Mouse (Mus musculus): Measurements from ENCODE around the gene Tlr5. TPM values are rescaled to one million over a fixed set of nuclear protein-coding genes. Genes with fewer than 3 reads are reported as not detected.

The Tlr5 gene
- 0.89 and 1.0 TPM in 2 replicates for polyA plus RNA-seq (2015; fragmentation: Nextera tagmentation; extraction: Ambion mirVana)

GRCm38 (mm10) chr1:182954287-182955046 lies at the start of gene Tlr5:
Gene Tlr5 (plus strand): TSS chr1:182954788.
- Histone ChIP-seq H3K27ac (replicated peaks) (no peak within 1 kb of the TSS), H3K4me3 (replicated peaks) (peak within 1 kb of the TSS; percentile 46), H3K4me1 (replicated peaks) (peaks cover 41% of the 10 kb centered on the region), H3K9me3 (replicated peaks) (no peaks in the 10 kb centered on the region), H3K4me2 (peak within 1 kb of the TSS; percentile 64), H3K36me3 (replicated peaks) (no peaks in the 10 kb centered on the region), H3K27me3 (peaks cover 18% of the 10 kb centered on the region), H3K9ac (peak within 1 kb of the TSS; percentile 26; the same call in 1 of the 2 replicates)
- WGBS (ENCODE audit: insufficient replicate concordance), result 13% methylated on average over 21 of the region's 21 CpGs
- ATAC-seq (ENCODE audit: insufficient read depth), result 0 out of 2 replicates have a peak, but pooled peaks have one; percentile 14

DNA sequence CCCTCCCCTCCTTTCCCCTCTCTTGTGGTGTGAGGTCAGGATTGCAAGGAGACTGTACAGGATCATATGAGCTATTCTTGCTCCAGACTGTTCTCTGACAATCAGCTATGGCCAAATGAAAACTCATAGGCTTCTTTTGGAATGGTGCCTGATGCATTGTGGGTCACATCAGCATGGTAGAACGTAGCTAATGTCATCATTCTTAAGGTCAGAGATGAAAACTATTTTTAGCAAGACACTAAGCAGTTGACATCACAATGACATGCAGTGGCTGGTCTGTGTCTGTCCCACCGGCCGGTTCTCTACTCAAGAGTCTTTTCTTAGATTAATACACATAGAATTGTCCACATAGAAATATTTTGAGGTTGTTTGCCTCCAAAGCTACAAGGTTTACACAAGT lies 48.9 kb upstream of the Tlr5 start:
- Histone ChIP-seq H3K4me1 (replicated peaks) (0 out of 2 replicates have a peak, but pooled peaks cover 8% of the 10 kb centered on the region), H3K27ac (replicated peaks) (no peak overlapping the region), H3K36me3 (replicated peaks) (no peaks in the 10 kb centered on the region), H3K4me3 (replicated peaks) (no peak overlapping the region), H3K9ac (no peak overlapping the region), H3K4me2 (no peak overlapping the region), H3K9me3 (replicated peaks) (no peaks in the 10 kb centered on the region), H3K27me3 (no peaks in the 10 kb centered on the region)
- no peak for ATAC-seq (ENCODE audit: insufficient read depth)
- 50% methylated on average over 3 of the region's 3 CpGs for WGBS (ENCODE audit: insufficient replicate concordance)

DNA sequence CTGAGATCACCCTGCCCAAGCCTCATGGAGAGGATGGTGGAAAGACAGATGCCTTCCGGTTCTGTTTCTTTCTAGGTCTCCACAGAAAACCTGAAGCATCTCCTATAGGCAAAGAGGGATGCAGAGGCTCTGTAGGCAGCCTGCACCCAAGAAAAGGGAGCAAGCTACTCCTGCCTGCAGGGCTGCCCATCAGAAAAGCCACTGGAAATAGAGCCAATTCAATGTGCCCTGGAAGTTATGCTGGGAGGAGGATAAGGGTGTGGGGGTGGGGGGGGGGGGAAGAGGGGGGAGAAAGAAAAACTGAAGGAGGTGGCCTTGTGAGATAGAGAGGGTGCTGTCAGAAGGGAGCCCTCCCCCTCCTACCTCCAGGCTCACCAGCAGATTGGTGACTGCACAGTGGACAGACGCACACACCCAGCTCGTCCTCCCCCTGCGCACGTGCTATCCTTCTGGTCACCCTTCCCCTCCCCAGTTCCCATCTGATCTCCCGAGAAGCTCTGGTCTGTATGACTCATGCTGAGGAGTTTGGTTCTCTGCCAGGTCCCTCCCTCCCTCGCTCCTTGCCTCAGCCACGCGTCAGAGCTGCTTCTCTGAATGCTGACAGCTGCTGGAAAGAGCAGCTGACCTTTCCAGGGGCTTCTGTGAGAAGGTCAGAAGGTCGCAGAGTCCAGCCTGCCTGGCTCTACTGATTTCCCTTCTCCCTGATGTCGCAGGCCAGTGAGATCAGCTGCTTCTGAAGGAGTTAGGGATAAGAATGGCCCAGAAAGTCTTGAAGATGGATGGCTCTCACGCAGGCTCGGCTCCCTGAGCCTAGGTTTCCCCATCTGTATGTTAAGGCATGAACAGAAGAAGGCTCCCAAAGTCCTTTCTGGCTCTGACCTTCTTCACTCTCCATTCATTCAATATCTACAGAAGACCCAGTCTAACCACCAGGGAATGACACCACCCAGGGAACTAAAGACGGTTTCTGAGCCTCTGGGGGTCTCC lies 46.2 kb upstream of the Tlr5 start:
- H3K4me2 ChIP-seq, result no peak overlapping the region
- no peaks in the 10 kb centered on the region for H3K9me3 ChIP-seq (replicated peaks)
- no peak overlapping the region for H3K4me3 ChIP-seq (replicated peaks)
- peak; percentile 69 for ATAC-seq (ENCODE audit: insufficient read depth)
- no peak overlapping the region for H3K9ac ChIP-seq
- H3K4me1 ChIP-seq (replicated peaks), result 0 out of 2 replicates have a peak, but pooled peaks cover 8% of the 10 kb centered on the region
- H3K27ac ChIP-seq (replicated peaks), result no peak overlapping the region
- 23% methylated on average over 14 of the region's 14 CpGs for WGBS (ENCODE audit: insufficient replicate concordance)
- no peaks in the 10 kb centered on the region for H3K27me3 ChIP-seq
- H3K36me3 ChIP-seq (replicated peaks), result no peaks in the 10 kb centered on the region

- no peak overlapping the region for H3K4me3 ChIP-seq (replicated peaks)
- WGBS (ENCODE audit: insufficient replicate concordance), result 46% methylated on average over 3 of the region's 3 CpGs
- ATAC-seq (ENCODE audit: insufficient read depth), result no peak
- 0 out of 2 replicates have a peak, but pooled peaks cover 8% of the 10 kb centered on the region for H3K4me1 ChIP-seq (replicated peaks)
- no peaks in the 10 kb centered on the region for H3K9me3 ChIP-seq (replicated peaks)
- no peak overlapping the region for H3K9ac ChIP-seq
- H3K36me3 ChIP-seq (replicated peaks), result no peaks in the 10 kb centered on the region
- H3K27ac ChIP-seq (replicated peaks), result no peak overlapping the region
- no peaks in the 10 kb centered on the region for H3K27me3 ChIP-seq
- H3K4me2 ChIP-seq, result no peak overlapping the region
Observed at GRCm38 (mm10) chr1:182909066-182909465, 45.5 kb upstream of the Tlr5 start.

GRCm38 (mm10) chr1:182909596-182909995 lies 45.0 kb upstream of the Tlr5 start:
- Histone ChIP-seq H3K36me3 (replicated peaks) (no peaks in the 10 kb centered on the region), H3K9me3 (replicated peaks) (no peaks in the 10 kb centered on the region), H3K9ac (no peak overlapping the region), H3K4me3 (replicated peaks) (no peak overlapping the region), H3K4me1 (replicated peaks) (0 out of 2 replicates have a peak, but pooled peaks cover 8% of the 10 kb centered on the region), H3K27ac (replicated peaks) (no peak overlapping the region), H3K27me3 (no peaks in the 10 kb centered on the region), H3K4me2 (no peak overlapping the region)
- no peak for ATAC-seq (ENCODE audit: insufficient read depth)
- WGBS (ENCODE audit: insufficient replicate concordance), result 51% methylated on average over 5 of the region's 5 CpGs

- 40% methylated on average over 2 of the region's 2 CpGs for WGBS (ENCODE audit: insufficient replicate concordance)
- Histone ChIP-seq H3K27ac (replicated peaks) (no peak overlapping the region), H3K9me3 (replicated peaks) (no peaks in the 10 kb centered on the region), H3K27me3 (no peaks in the 10 kb centered on the region), H3K4me1 (replicated peaks) (0 out of 2 replicates have a peak, but pooled peaks cover 8% of the 10 kb centered on the region), H3K4me2 (no peak overlapping the region), H3K36me3 (replicated peaks) (no peaks in the 10 kb centered on the region), H3K4me3 (replicated peaks) (no peak overlapping the region), H3K9ac (no peak overlapping the region)
- ATAC-seq (ENCODE audit: insufficient read depth), result no peak
Observed at GRCm38 (mm10) chr1:182912591-182912990, 42.0 kb upstream of the Tlr5 start.

- H3K9me3 ChIP-seq (replicated peaks), result no peaks in the 10 kb centered on the region
- no peaks in the 10 kb centered on the region for H3K4me1 ChIP-seq (replicated peaks)
- no peak overlapping the region for H3K4me2 ChIP-seq
- WGBS (ENCODE audit: insufficient replicate concordance), result 51% methylated on average over 4 of the region's 4 CpGs
- no peak overlapping the region for H3K9ac ChIP-seq
- no peak overlapping the region for H3K4me3 ChIP-seq (replicated peaks)
- H3K27ac ChIP-seq (replicated peaks), result no peak overlapping the region
- no peaks in the 10 kb centered on the region for H3K27me3 ChIP-seq
- ATAC-seq (ENCODE audit: insufficient read depth), result peak; percentile 74
- H3K36me3 ChIP-seq (replicated peaks), result no peaks in the 10 kb centered on the region
Observed at GRCm38 (mm10) chr1:182914121-182914908, 40.3 kb upstream of the Tlr5 start.

- H3K27me3 ChIP-seq, result no peaks in the 10 kb centered on the region
- no peaks in the 10 kb centered on the region for H3K9me3 ChIP-seq (replicated peaks)
- no peak overlapping the region for H3K27ac ChIP-seq (replicated peaks)
- no peak for ATAC-seq (ENCODE audit: insufficient read depth)
- H3K4me2 ChIP-seq, result no peak overlapping the region
- no peak overlapping the region for H3K4me3 ChIP-seq (replicated peaks)
- no peaks in the 10 kb centered on the region for H3K4me1 ChIP-seq (replicated peaks)
- H3K36me3 ChIP-seq (replicated peaks), result no peaks in the 10 kb centered on the region
- H3K9ac ChIP-seq, result no peak overlapping the region
- WGBS (ENCODE audit: insufficient replicate concordance), result 76% methylated on average over 5 of the region's 5 CpGs
Observed at GRCm38 (mm10) chr1:182916166-182916565, 38.4 kb upstream of the Tlr5 start.

DNA sequence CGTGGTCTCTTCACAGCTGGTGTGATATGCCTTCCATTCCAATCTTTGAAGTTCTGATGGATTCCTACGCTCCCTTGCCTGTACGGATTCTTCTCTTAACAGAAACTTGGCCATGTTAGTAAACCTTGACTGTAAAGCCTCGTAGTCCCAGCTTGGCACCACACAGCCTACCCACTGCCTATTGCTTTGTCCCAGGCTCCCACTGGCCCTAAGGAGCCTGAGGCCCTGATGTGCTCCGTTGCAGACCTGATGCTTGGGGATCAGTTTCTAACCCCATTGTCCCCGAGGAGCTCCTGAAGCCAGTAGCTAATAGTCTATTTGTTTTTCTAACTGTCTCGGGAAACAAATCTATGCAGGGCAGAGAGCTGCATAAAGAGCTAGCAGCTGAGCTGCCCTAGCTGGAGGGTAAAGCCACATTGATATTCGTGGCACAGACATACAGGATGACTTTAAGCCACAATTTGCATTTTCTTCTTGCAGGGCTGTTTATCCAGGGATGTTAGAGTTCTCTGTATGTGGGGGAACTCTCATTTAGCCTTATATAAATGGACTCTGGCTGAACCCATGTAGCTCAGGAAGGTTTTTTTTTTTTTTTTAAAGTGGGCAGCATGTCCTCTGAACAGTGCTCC lies 35.8 kb upstream of the Tlr5 start:
- Histone ChIP-seq H3K27ac (replicated peaks) (no peak overlapping the region), H3K9ac (no peak overlapping the region), H3K36me3 (replicated peaks) (no peaks in the 10 kb centered on the region), H3K4me2 (no peak overlapping the region), H3K4me3 (replicated peaks) (no peak overlapping the region), H3K4me1 (replicated peaks) (no peaks in the 10 kb centered on the region), H3K27me3 (no peaks in the 10 kb centered on the region), H3K9me3 (replicated peaks) (no peaks in the 10 kb centered on the region)
- no peak for ATAC-seq (ENCODE audit: insufficient read depth)
- WGBS (ENCODE audit: insufficient replicate concordance), result 42% methylated on average over 8 of the region's 8 CpGs

DNA sequence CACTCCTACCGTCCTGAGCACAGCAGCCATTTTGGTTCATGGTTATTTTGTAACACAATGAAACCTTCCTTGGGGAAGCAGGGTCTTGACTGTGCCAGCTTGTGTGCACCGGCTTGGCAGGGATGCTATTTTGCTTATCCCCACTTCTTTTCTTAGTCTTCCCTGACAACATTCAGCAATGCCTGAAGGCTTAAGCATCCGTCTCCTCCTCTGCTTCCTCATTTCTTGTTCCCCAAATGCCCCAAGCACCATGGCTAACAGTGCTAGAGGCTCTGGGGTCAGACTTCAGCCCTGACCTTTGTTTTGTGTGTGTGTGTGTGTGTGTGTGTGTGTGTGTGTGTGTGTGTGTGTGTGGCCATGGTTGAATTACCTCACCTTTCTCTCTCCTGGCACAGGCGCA lies 31.8 kb upstream of the Tlr5 start:
- H3K9ac ChIP-seq, result no peak overlapping the region
- no peaks in the 10 kb centered on the region for H3K27me3 ChIP-seq
- no peaks in the 10 kb centered on the region for H3K4me1 ChIP-seq (replicated peaks)
- ATAC-seq (ENCODE audit: insufficient read depth), result no peak
- no peaks in the 10 kb centered on the region for H3K36me3 ChIP-seq (replicated peaks)
- H3K4me2 ChIP-seq, result no peak overlapping the region
- WGBS (ENCODE audit: insufficient replicate concordance), result 34% methylated on average over 4 of the region's 4 CpGs
- no peaks in the 10 kb centered on the region for H3K9me3 ChIP-seq (replicated peaks)
- H3K4me3 ChIP-seq (replicated peaks), result no peak overlapping the region
- no peak overlapping the region for H3K27ac ChIP-seq (replicated peaks)
